Mouse (Mus musculus): ENCODE measurements at regions not wholly inside any gene's neighbourhood (a gene's known extent, or its start where the extent isn't known, plus 50 kb on each side); places are given as distances from the start of the nearest gene placed in this dataset.

DNA sequence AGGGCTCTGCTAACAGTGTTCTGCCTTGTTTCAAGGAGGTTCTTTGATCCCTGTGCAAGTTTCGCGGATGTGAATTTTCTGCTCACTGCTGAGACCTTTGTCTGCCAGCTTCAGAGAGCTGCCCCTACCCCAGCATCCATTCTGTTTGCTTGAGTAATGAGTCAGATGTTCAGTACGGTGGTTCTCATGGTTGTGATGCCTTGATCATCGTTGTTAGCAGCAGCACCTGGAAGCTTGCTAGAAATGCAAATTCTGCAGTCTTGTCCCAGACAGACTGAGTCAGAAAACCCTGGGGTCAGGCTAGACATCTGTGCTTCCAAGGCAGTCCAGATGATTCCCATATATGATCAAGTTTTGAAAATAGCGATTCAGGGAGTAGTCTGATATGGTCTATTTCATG is 75.2 kb upstream of the Prdm1 start:
- DNase-seq = no peak
- intact Hi-C loops (cut with DNase I) = no loop called here

- intact Hi-C loops (cut with DNase I) = no loop called here
- DNase-seq = no peak
These were observed 73.2 kb upstream of the Prdm1 start for GRCm38 (mm10) chr10:44601550-44601949.

- intact Hi-C loops (cut with DNase I) = no loop called here
These were observed 71.6 kb upstream of the Prdm1 start for GRCm38 (mm10) chr10:44599964-44600334.

GRCm38 (mm10) chr10:44599331-44599963 is 71.1 kb upstream of the Prdm1 start:
- intact Hi-C loops (cut with DNase I) = no loop called here
- no peak for DNase-seq

More at GRCm38 (mm10) chr10:44599964-44600334, 71.6 kb upstream of the Prdm1 start:
- DNase-seq = no peak

DNA sequence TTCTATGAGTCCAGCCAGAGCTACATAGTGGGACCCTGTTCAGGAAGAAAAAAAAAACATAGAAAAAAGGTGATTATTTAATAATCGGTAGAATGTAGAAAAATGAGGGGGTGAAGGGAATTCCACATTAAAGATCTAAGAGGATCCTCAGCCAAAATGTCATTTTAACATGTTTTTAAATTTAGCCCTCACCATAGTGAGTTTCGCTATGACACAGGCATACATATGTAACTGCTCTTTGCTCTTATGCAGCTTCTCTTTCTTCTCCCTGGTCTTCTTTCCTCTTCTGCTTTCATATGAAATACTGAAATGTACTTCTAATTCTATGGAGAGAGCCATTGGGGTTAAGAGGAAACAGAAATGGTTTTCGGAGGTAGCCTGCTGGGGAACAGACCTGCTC is 70.3 kb upstream of the Prdm1 start:
- intact Hi-C loops (cut with DNase I) = no loop called here
- DNase-seq = no peak

- DNase-seq = no peak
- intact Hi-C loops (cut with DNase I) = no loop called here
These were observed 67.6 kb upstream of the Prdm1 start for GRCm38 (mm10) chr10:44595932-44596331.

- DNase-seq = no peak
- intact Hi-C loops (cut with DNase I) = no loop called here
These were observed 61.5 kb upstream of the Prdm1 start for GRCm38 (mm10) chr10:44589842-44590241.

GRCm38 (mm10) chr10:44589352-44589751 is 61.1 kb upstream of the Prdm1 start:
- intact Hi-C loops (cut with DNase I) = no loop called here
- peak; percentile 39 to 45 for DNase-seq

- intact Hi-C loops (cut with DNase I) = no loop called here
- no peak for DNase-seq
These were observed 54.4 kb upstream of the Prdm1 start for GRCm38 (mm10) chr10:44582736-44583135.

Small RNA genes in the stretch of these regions (microRNA-seq; reads per million reads assigned to microRNA genes)
- 0 reads per million in 2 experiments for gene Gm24271

All from heart, postnatal 10 days (tissue).